In the genomic region with DNA sequence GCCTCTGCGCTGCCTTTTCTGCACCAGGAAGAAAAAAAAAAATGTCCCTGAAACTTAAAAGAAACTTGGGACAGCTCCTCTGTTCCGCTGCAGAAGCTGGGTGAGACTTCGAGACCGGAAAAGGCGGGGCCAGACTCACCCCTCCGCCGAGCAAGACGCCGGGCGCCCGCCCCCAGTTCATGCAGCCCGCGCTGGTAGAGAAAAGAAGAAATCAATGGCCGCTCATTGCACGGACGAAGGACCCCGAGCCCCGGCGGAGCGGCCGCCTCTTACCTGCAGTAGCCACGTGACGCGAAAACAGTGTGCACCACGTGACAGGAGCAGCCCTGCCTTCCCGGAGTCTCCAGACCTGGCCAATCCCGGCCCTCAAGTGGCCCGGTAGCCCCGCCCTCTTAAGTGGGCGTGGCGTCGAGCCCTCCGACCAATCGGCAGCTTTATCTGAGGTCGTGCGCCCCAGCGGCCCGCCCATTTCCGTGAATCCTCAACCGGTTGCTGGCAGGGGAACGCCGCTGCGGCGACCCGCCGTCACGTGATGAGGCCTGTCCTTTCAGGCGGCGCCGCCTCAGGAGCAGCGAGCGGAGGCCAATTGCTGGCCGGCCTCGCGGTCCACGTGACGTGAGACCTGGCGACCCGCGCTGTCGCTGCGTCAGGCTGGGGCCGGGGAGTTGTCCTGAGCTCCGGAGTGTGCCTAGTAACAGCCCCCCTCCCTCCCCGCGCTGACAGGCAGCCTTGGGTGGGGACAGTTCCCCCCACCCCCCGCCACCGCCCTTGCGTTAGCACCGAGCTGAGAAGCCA, we compare ENCODE assay signal across 8 mouse cellular contexts. TPM values are rescaled to one million over a fixed set of nuclear protein-coding genes. Genes with fewer than 3 reads are reported as not detected.
DNase-seq lines count a peak whose midpoint lies in the region; ATAC-seq and TF ChIP-seq lines count a peak whose summit lies in the region.

Gene Cuta, minus strand, starts transcription at position 392 of the 795 bp plus-strand sequence.

- WGBS in hindbrain, embryonic 13.5 days, result under 1% methylated on average over 67 of the region's 70 CpGs

- TF ChIP-seq CTCF in Patski (IDR thresholded peaks at IDR 0.05), result no peak

- peak within 1 kb of the TSS; percentile 81 for H3K9ac ChIP-seq in hindbrain, embryonic 13.5 days

- peaks cover 34% of the 10 kb centered on the region for H3K36me3 ChIP-seq in hindbrain, embryonic 13.5 days

- POLR2A ChIA-PET in Patski (lab: Charles Lee), result interaction anchor here (1.1 to 1.3 kb wide), 2 partner anchors 9 to 34 kb away, joined by 3 to 4 read pairs; partner anchors contain the start of gene Zbtb9

- H3K27me3 ChIP-seq in Patski, result no peaks in the 10 kb centered on the region
- no peaks in the 10 kb centered on the region for H3K27me3 ChIP-seq in hindbrain, embryonic 13.5 days

- H3K4me2 ChIP-seq in hindbrain, embryonic 13.5 days, result peak within 1 kb of the TSS; percentile 97

- peak within 1 kb of the TSS; percentile 96 for H3K27ac ChIP-seq in hindbrain, embryonic 13.5 days

- H3K4me1 ChIP-seq in hindbrain, embryonic 13.5 days (replicated peaks), result peaks cover 70% of the 10 kb centered on the region

- H3K9me3 ChIP-seq in hindbrain, embryonic 13.5 days, result no peaks in the 10 kb centered on the region

- peak within 1 kb of the TSS; percentile 63 for H3K4me3 ChIP-seq in hindbrain, embryonic 13.5 days

- ATAC-seq in Patski, result peak; percentile 89
- peak; percentile 94 for ATAC-seq in hindbrain, embryonic 13.5 days (ENCODE audit: low FRiP score)

- in situ Hi-C loops in Patski (cut with MboI; ENCODE audit: low pct_unique_long_range_greater_than_20kb), result loop anchor here (25.0 kb wide), 1 partner anchor 173 kb away; no protein-coding TSS in a partner anchor

- CTCF ChIA-PET in Patski (lab: Charles Lee), result no interaction called here

- DNase-seq in Patski (ENCODE audit: low read depth, low spot score), result peak; percentile 96
- peak; percentile 99 to 100 for DNase-seq in cerebellum, postnatal 14 days
- peak; percentile 100 for DNase-seq in frontal cortex, postnatal 14 days (ENCODE audit: low spot score in 2 of 2)
- peak; percentile 93 to 96 for DNase-seq in layer of hippocampus, postnatal 25 days (ENCODE audit: extremely low spot score in 1 of 2, low spot score in 1 of 2)
- peak; percentile 100 for DNase-seq in lung, postnatal 25 days (ENCODE audit: low spot score)
- DNase-seq in retina, embryonic 14.5 days (ENCODE audit: low spot score), result peak; percentile 100
- peak; percentile 99 for DNase-seq in thymus, postnatal 4 days

RNA-seq across cellular contexts. Expression of gene Cuta, which starts in this region (rescaled TPM):
- 119 TPM for polyA plus RNA-seq in Patski (2021)
- polyA plus RNA-seq in hindbrain, embryonic 13.5 days (2015; fragmentation: Nextera tagmentation; extraction: Ambion mirVana), result 133 and 148 TPM in 2 replicates
- total RNA-seq in layer of hippocampus, postnatal 25 days (2021), result 100 to 1,000 TPM; 100 to 113 TPM

Comparison
In these comparisons a context has a peak if more than half of its experiments do, and no peak if none do; other contexts are left out.
1. Peak in every context shown above with its lines: DNase-seq, ATAC-seq, H3K4me3 ChIP-seq and H3K27ac ChIP-seq.